Mouse (Mus musculus) brain, embryonic 14.5 days (tissue): ENCODE measurements around the gene Filip1l. TPM values are rescaled to one million over a fixed set of nuclear protein-coding genes. Genes with fewer than 3 reads are reported as not detected.

Source experiments
- DNase-seq: peaks from one replicate; pipeline ENCODE4 v3.0.0-alpha.2; 2011; ENCODE audit warnings: low read depth
- CTCF ChIP-seq: fragments of 200-500 bp; IDR thresholded peaks from 2 replicates; pipeline ENCODE4 v1.5.1; 2012; ENCODE audit warnings: inconsistent platforms, mild to moderate bottlenecking, moderate library complexity, borderline replicate concordance; ENCODE audit not compliant: insufficient read depth, insufficient read length; ENCODE audit errors: extremely low read depth
- POLR2A ChIP-seq: fragments of 200-500 bp; IDR thresholded peaks from 2 replicates; pipeline ENCODE4 v1.6.1; 2012; ENCODE audit warnings: mild to moderate bottlenecking, inconsistent platforms, borderline replicate concordance; ENCODE audit not compliant: poor library complexity, insufficient read depth, insufficient read length, severe bottlenecking; ENCODE audit errors: extremely low read depth
- polyA plus RNA-seq: library from polyadenylated mRNA; depleted of rRNA; stranded (reverse); fragments of >200 nt; gene quantifications from 2 replicates; pipeline ENCODE4 v1.2.3, GENCODE M21; 2012

Filip1l gene
- polyA plus RNA-seq, 1 experiment, result 2.5 TPM

DNA sequence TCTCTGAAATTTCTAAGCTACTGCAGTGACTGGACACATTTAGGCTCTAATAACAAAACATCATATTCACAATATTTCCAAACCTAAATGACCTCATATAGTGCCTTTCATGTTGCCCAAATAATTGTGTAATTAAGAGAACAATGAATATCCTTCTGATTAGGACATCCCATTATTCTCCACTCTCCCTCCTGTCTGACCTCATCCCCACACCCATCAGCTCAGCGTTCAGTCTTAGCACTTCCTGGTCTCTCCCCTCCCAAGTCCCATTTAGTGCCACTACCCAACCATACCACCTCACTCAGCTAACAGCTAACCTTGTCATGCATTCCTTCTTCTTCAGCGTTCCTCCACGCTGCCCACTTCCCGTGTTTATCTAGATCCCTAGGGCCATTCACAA, 130.0 kb downstream of the Filip1l start:
- TF ChIP-seq POLR2A, result no peak
- TF ChIP-seq CTCF, result no peak
- DNase-seq, result no peak

GRCm38 (mm10) chr16:57483503-57483902, 130.6 kb downstream of the Filip1l start:
- TF ChIP-seq CTCF (no peak), POLR2A (no peak)

GRCm38 (mm10) chr16:57484043-57484795, 131.3 kb downstream of the Filip1l start:
- DNase-seq, result no peak
- no peak for TF ChIP-seq CTCF
- no peak for TF ChIP-seq POLR2A

More at GRCm38 (mm10) chr16:57483503-57483902, 130.6 kb downstream of the Filip1l start:
- DNase-seq, result no peak

- DNase-seq, result peak; percentile 27
Observed at GRCm38 (mm10) chr16:57485265-57485664, 132.4 kb downstream of the Filip1l start.

GRCm38 (mm10) chr16:57486266-57486665, 133.4 kb downstream of the Filip1l start:
- TF ChIP-seq POLR2A (no peak), CTCF (no peak)
- no peak for DNase-seq

More at GRCm38 (mm10) chr16:57485265-57485664, 132.4 kb downstream of the Filip1l start:
- TF ChIP-seq POLR2A (no peak), CTCF (no peak)

GRCm38 (mm10) chr16:57488661-57489060, 135.8 kb downstream of the Filip1l start:
- DNase-seq, result no peak
- TF ChIP-seq CTCF (no peak), POLR2A (no peak)

DNA sequence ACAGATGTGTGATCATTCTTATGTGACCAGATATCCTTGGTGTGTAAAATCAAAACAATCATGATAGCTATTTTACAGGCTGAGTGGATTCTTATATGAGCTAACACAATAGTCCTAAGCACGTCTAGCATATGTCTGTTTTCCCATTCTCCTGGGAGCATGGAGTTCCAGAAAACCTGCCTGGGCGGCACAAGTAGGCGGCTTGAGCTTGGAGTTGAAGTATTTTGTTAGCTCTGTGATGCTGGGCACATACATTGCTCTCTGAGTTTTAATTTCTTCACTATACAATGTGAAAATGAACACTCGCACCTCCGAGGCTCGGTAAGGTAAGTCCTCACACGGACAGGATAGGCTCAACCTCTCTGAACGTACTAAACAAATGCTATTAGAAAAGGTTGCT, 137.8 kb downstream of the Filip1l start:
- no peak for DNase-seq
- TF ChIP-seq CTCF (no peak), POLR2A (no peak)

GRCm38 (mm10) chr16:57491853-57492252, 139.0 kb downstream of the Filip1l start:
- no peak for DNase-seq
- TF ChIP-seq CTCF, result no peak

DNA sequence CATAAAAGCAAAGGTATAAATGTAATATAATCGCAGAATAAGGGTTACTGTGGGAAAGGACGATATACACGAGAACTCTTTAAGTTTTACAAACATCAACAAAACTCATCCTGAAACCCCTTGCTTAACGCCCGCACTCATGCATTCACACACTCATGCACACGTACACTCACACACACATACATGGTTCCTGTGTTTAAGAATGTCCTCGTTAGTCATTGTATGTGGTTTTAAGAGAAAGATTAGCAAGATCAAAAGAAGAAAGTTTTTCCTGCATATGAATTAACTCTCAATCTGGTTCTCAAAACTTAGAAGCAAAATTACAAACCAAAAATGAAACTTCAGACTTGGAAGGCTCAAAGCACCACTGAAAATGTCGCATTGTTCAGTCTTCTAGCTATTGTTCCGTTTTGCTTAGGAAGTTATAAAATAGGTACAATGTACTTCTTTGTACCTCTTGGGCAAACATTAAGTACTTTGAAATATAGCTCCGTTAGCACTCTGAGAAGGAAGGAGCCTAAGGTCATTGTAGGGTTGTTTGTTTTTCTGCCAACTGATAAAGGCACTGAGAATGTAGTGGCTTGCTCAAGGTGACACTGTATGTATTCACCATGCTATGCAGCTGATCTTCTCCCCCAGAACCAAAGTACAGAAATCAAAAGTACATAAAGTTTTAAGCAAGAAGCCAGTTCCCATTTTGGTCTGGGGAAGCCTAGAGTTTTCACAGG, 142.7 kb downstream of the Filip1l start:
- TF ChIP-seq POLR2A (no peak), CTCF (no peak)
- no peak for DNase-seq

DNA sequence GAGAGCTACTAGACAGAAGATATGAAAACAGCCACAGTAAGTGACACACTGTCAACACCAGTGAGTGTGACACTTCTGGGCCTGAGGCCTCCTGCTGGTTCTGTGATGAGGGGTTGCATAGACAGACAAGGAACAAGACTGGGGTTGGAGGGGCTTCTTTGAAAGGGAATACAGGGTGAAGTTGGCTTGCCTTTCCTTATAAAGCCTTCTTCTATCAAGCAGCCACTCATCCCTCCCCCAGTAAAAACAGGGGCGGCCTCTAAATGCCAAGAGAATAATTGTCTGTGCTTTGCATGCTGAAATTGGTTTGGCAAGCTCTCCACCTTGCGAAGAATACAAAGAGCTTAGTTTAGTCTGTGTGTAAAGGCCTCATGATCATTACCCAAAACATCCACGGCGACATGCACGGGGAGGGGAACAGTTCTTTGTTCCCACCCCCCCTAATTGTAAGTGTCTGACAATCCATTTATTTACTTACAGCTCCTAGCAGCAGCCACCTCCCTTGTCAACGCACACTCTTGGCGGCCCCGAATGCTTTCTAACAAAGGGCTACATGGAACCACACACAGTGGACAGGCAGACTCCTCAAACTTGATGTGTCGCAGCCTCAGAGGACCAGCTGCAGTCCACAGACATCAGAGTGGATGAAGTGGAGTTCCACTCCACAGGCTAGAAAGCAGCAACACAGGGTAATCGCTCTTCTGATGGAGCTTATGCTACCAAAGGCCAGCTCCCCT, 143.7 kb downstream of the Filip1l start:
- TF ChIP-seq POLR2A (no peak), CTCF (no peak)

GRCm38 (mm10) chr16:57500851-57501250, 148.0 kb downstream of the Filip1l start:
- DNase-seq, result no peak
- no peak for TF ChIP-seq CTCF
- TF ChIP-seq POLR2A, result no peak

More for the DNA sequence above, 143.7 kb downstream of the Filip1l start:
- peak; percentile 94 for DNase-seq
